Mouse (Mus musculus): ENCODE measurements around the gene Hoxa4. TPM values are rescaled to one million over a fixed set of nuclear protein-coding genes. Genes with fewer than 3 reads are reported as not detected.

The Hoxa4 gene
- total RNA-seq, 2 experiments from 2014 or later, result 8.0 to 11.4 TPM

GRCm38 (mm10) chr6:52203371-52204049, 12.0 kb upstream of the Hoxa4 start:
- DNase-seq, result peak; percentile 60

GRCm38 (mm10) chr6:52203121-52203370, 11.5 kb upstream of the Hoxa4 start:
- peak; percentile 47 for DNase-seq

- DNase-seq, result peak; percentile 32
Measured at GRCm38 (mm10) chr6:52202362-52203120, 11.0 kb upstream of the Hoxa4 start.

- DNase-seq, result no peak
Measured at GRCm38 (mm10) chr6:52201269-52201668, 9.7 kb upstream of the Hoxa4 start.

GRCm38 (mm10) chr6:52200751-52201250, 9.2 kb upstream of the Hoxa4 start:
- DNase-seq, result no peak

- DNase-seq, result peak; percentile 68
Measured at GRCm38 (mm10) chr6:52200073-52200750, 8.7 kb upstream of the Hoxa4 start.

GRCm38 (mm10) chr6:52197271-52197670, 5.7 kb upstream of the Hoxa4 start:
- DNase-seq, result peak; percentile 71

GRCm38 (mm10) chr6:52196811-52197210, 5.3 kb upstream of the Hoxa4 start:
- no peak for DNase-seq

GRCm38 (mm10) chr6:52194690-52195089, 3.1 kb upstream of the Hoxa4 start:
- DNase-seq, result no peak

- DNase-seq, result peak; percentile 95
Measured at GRCm38 (mm10) chr6:52191860-52192550, 452 bp upstream of the Hoxa4 start.

- peak; percentile 50 for DNase-seq
Measured at GRCm38 (mm10) chr6:52190410-52190809, 1.1 kb downstream of the Hoxa4 start.

- no peak for DNase-seq
Measured at GRCm38 (mm10) chr6:52189909-52190308, 1.6 kb downstream of the Hoxa4 start.

GRCm38 (mm10) chr6:52189172-52189591, 2.4 kb downstream of the Hoxa4 start:
- peak; percentile 59 for DNase-seq

- no peak for DNase-seq
Measured at GRCm38 (mm10) chr6:52186500-52186899, 5.1 kb downstream of the Hoxa4 start.

GRCm38 (mm10) chr6:52185834-52186233, 5.7 kb downstream of the Hoxa4 start:
- DNase-seq, result no peak

- DNase-seq, result peak; percentile 61
Measured at GRCm38 (mm10) chr6:52185222-52185621, 6.3 kb downstream of the Hoxa4 start.

GRCm38 (mm10) chr6:52184668-52185067, 6.9 kb downstream of the Hoxa4 start:
- peak; percentile 47 for DNase-seq

GRCm38 (mm10) chr6:52183311-52184080, 8.1 kb downstream of the Hoxa4 start:
- DNase-seq, result peak; percentile 48

- DNase-seq, result no peak
Measured at GRCm38 (mm10) chr6:52182793-52183192, 8.8 kb downstream of the Hoxa4 start.

- no peak for DNase-seq
Measured at GRCm38 (mm10) chr6:52182030-52182429, 9.5 kb downstream of the Hoxa4 start.

- no peak for DNase-seq
Measured at GRCm38 (mm10) chr6:52180726-52181125, 10.8 kb downstream of the Hoxa4 start.

GRCm38 (mm10) chr6:52180213-52180710, 11.3 kb downstream of the Hoxa4 start:
- no peak for DNase-seq

All from adrenal gland, postnatal 10 days (tissue).